Mouse (Mus musculus): ENCODE data around the gene Olfr1428. TPM values are rescaled to one million over a fixed set of nuclear protein-coding genes. Genes with fewer than 3 reads are reported as not detected.
A peak's percentile ranks its signal among the peaks of the same experiment; 100 is the strongest.
"Not testable (repeated sequence)": the region's sequence is repeated elsewhere in the genome, so short reads cannot be mapped to it uniquely, and the experiment has no call there.

Gene Olfr1428
- not detected for total RNA-seq (2021)

GRCm38 (mm10) chr19:12115797-12116196, at the start of gene Olfr1428:
Gene Olfr1428 (minus strand): TSS chr19:12115897.
- intact Hi-C loops (cut with DNase I) = no loop called here
- DNase-seq (ENCODE audit: low spot score in 2 of 2) = no peak

- peak in 1 of 2 experiments; percentile 80 for DNase-seq (ENCODE audit: low spot score in 2 of 2)
These were observed 29.8 kb upstream of the Olfr1428 start for GRCm38 (mm10) chr19:12145452-12145851.

GRCm38 (mm10) chr19:12143356-12143755, 27.7 kb upstream of the Olfr1428 start:
- peak; percentile 46 to 94 for DNase-seq (ENCODE audit: low spot score in 2 of 2)
- intact Hi-C loops (cut with DNase I) = loop anchor here (5.0 kb wide), 2 partner anchors 269 to 359 kb away; partner anchors contain the start of gene Dtx4

More at GRCm38 (mm10) chr19:12145452-12145851, 29.8 kb upstream of the Olfr1428 start:
- intact Hi-C loops (cut with DNase I) = loop anchor here (2.0 kb wide), 1 partner anchor 41 kb away; no protein-coding TSS in a partner anchor

- intact Hi-C loops (cut with DNase I) = loop anchor here (10.0 kb wide), 1 partner anchor 461 kb away; the partner anchor contains the start of gene Gm4952
- peak; percentile 42 to 75 for DNase-seq (ENCODE audit: low spot score in 2 of 2)
These were observed 18.6 kb upstream of the Olfr1428 start for GRCm38 (mm10) chr19:12134289-12134688.

- intact Hi-C loops (cut with DNase I) = no loop called here
- no peak for DNase-seq (ENCODE audit: low spot score in 2 of 2)
These were observed 7.4 kb upstream of the Olfr1428 start, which contains the start of gene Olfr76 for GRCm38 (mm10) chr19:12123103-12123502. Gene Olfr76 (minus strand): TSS chr19:12123203.

GRCm38 (mm10) chr19:12116464-12116863, 767 bp upstream of the Olfr1428 start:
- intact Hi-C loops (cut with DNase I) = no loop called here

GRCm38 (mm10) chr19:12113807-12114206, 1.9 kb downstream of the Olfr1428 start:
- intact Hi-C loops (cut with DNase I) = no loop called here
- no peak for DNase-seq (ENCODE audit: low spot score in 2 of 2)

More at GRCm38 (mm10) chr19:12116464-12116863, 767 bp upstream of the Olfr1428 start:
- DNase-seq (ENCODE audit: low spot score in 2 of 2) = no peak

GRCm38 (mm10) chr19:12104541-12104940, 11.2 kb downstream of the Olfr1428 start:
- intact Hi-C loops (cut with DNase I) = loop anchor here (2.0 to 5.0 kb wide), 2 partner anchors 40 to 92 kb away; no protein-coding TSS in a partner anchor
- DNase-seq (ENCODE audit: low spot score in 2 of 2) = peak in 1 of 2 experiments; percentile 61

- no peak for DNase-seq (ENCODE audit: low spot score in 2 of 2)
- intact Hi-C loops (cut with DNase I) = loop anchor here (5.0 kb wide), 1 partner anchor 91 kb away; no protein-coding TSS in a partner anchor
These were observed 12.5 kb downstream of the Olfr1428 start, which contains the start of gene Olfr1427 for GRCm38 (mm10) chr19:12103234-12103633. Gene Olfr1427 (minus strand): TSS chr19:12103334.

- intact Hi-C loops (cut with DNase I) = no loop called here
- DNase-seq (ENCODE audit: low spot score in 2 of 2) = no peak
These were observed 23.8 kb downstream of the Olfr1428 start, which contains the start of gene Olfr1426 for GRCm38 (mm10) chr19:12091913-12092312. Gene Olfr1426 (minus strand): TSS chr19:12092013.

- intact Hi-C loops (cut with DNase I); DNase-seq (ENCODE audit: low spot score in 2 of 2): not testable (repeated sequence)
These were observed 38.1 kb downstream of the Olfr1428 start, which contains the start of gene Olfr1425 for GRCm38 (mm10) chr19:12077631-12078030. Gene Olfr1425 (minus strand): TSS chr19:12077731.

- DNase-seq (ENCODE audit: low spot score in 2 of 2); intact Hi-C loops (cut with DNase I): not testable (repeated sequence)
These were observed 46.2 kb downstream of the Olfr1428 start for GRCm38 (mm10) chr19:12069546-12069945.

GRCm38 (mm10) chr19:12067806-12068205, 47.9 kb downstream of the Olfr1428 start:
- intact Hi-C loops (cut with DNase I); DNase-seq (ENCODE audit: low spot score in 2 of 2): not testable (repeated sequence)

GRCm38 (mm10) chr19:12062582-12062981, 53.1 kb downstream of the Olfr1428 start, which contains the start of gene Olfr1424:
Gene Olfr1424 (minus strand): TSS chr19:12062682.
- DNase-seq (ENCODE audit: low spot score in 2 of 2); intact Hi-C loops (cut with DNase I): not testable (repeated sequence)

Other genes with a start within 250 kb of the Olfr1428 start
- gene Olfr1419, start 240.8 kb downstream of the Olfr1428 start, total RNA-seq (2021) = not detected
- gene Olfr1420, start 229.3 kb downstream of the Olfr1428 start, total RNA-seq (2021) = not detected
- gene Patl1, start 203.5 kb downstream of the Olfr1428 start, total RNA-seq (2021) = 10 to 100 TPM; 18.7 to 21.0 TPM
- gene Osbp, start 150.0 kb downstream of the Olfr1428 start, total RNA-seq (2021) = 10 to 100 TPM; 55.3 to 58.9 TPM
- not detected for gene Olfr1423, start 74.6 kb downstream of the Olfr1428 start, total RNA-seq (2021)
- not detected for gene Olfr1424, start 53.2 kb downstream of the Olfr1428 start, total RNA-seq (2021)
- gene Olfr1425, start 38.2 kb downstream of the Olfr1428 start, total RNA-seq (2021) = not detected
- gene Olfr1426, start 23.9 kb downstream of the Olfr1428 start, total RNA-seq (2021) = not detected
- gene Olfr1427, start 12.6 kb downstream of the Olfr1428 start, total RNA-seq (2021) = not detected
- gene Olfr76, start 7.3 kb upstream of the Olfr1428 start, total RNA-seq (2021) = not detected
- gene Olfr1555-ps1, start 54.2 kb upstream of the Olfr1428 start, total RNA-seq (2021) = not detected
- not detected for gene Olfr1431, start 84.7 kb upstream of the Olfr1428 start, total RNA-seq (2021)
- not detected for gene Olfr1432, start 116.7 kb upstream of the Olfr1428 start, total RNA-seq (2021)
- not detected for gene Olfr262, start 125.8 kb upstream of the Olfr1428 start, total RNA-seq (2021)
- not detected for gene Olfr235, start 145.1 kb upstream of the Olfr1428 start, total RNA-seq (2021)
- gene Olfr1434, start 164.0 kb upstream of the Olfr1428 start, total RNA-seq (2021) = not detected
- not detected for gene Olfr1436, start 183.2 kb upstream of the Olfr1428 start, total RNA-seq (2021)
- not detected for gene Olfr1437, start 209.2 kb upstream of the Olfr1428 start, total RNA-seq (2021)
- not detected for gene Olfr1438-ps1, start 220.0 kb upstream of the Olfr1428 start, total RNA-seq (2021)